Mouse (Mus musculus): ENCODE data around the gene P4hb. TPM values are rescaled to one million over a fixed set of nuclear protein-coding genes. Genes with fewer than 3 reads are reported as not detected.
"Not testable (repeated sequence)": the region's sequence is repeated elsewhere in the genome, so short reads cannot be mapped to it uniquely, and the experiment has no call there.

Gene P4hb
- polyA plus RNA-seq, 1 experiment from 2014 or later: 289 TPM

DNA sequence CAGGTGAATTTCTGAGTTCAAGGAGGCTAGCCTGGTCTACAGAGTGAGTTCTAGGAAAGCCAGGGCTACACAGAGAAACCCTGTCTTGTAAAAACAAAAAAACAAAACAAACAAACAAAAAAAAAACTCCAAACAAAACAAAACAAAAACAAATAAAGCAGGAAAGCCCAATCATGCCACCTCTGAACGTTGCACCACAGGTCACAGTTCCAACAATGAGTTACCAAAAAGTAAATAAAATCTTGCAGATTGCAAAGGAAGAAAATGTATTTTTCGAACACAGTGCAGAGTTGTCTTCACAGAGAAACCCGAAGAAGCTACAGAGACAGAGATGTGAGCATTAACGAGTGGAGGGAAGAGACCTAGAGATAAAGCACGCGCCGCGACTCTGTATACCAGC, 50.5 kb downstream of the P4hb start:
- WGBS: 90% methylated on average over 8 of the region's 8 CpGs
- Histone ChIP-seq H3K4me3 (no peak overlapping the region), H3K27ac (no peak overlapping the region), H3K4me2 (no peak overlapping the region), H3K9ac (no peak overlapping the region), H3K9me3 (no peaks in the 10 kb centered on the region), H3K4me1 (replicated peaks) (no peaks in the 10 kb centered on the region), H3K27me3 (peaks cover 8% of the 10 kb centered on the region; the same call in 1 of the 2 replicates), H3K36me3 (no peaks in the 10 kb centered on the region)
- ATAC-seq (ENCODE audit: low FRiP score): no peak

DNA sequence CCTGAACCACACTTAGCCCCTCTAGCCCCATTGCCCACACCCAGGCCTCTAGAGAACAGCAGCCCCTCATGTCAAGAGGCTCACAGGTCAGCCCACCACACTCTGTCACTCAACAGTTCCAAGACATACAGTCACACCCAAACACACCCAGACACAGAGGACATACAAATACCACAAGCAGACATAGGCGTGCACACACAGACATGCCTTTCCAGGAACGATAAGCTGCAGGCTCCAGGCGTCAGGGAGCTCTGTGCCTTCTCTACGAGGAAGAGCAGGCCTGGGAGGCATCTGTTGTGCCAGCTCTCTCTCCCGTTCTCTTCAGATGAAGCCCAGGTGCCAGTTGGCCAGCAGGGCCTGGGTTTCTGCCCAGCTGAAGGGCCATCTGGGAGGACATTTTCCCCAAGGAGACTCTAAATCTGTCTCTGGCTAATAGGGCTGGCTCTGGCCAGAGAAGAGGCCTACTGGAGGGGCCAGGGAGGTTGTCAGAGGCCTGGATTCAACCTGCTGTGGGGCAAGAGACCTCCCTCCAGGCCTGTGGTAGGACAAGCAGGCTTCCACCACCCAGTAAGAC, 52.0 kb downstream of the P4hb start:
- 0 out of 2 replicates have a peak, but pooled peaks cover 5% of the 10 kb centered on the region for H3K27me3 ChIP-seq
- H3K9me3 ChIP-seq: no peaks in the 10 kb centered on the region
- H3K36me3 ChIP-seq: no peaks in the 10 kb centered on the region
- no peak for ATAC-seq (ENCODE audit: low FRiP score)
- no peak overlapping the region for H3K9ac ChIP-seq
- 80% methylated on average over 5 of the region's 5 CpGs for WGBS
- H3K27ac ChIP-seq: no peak overlapping the region
- no peaks in the 10 kb centered on the region for H3K4me1 ChIP-seq (replicated peaks)
- H3K4me3 ChIP-seq: no peak overlapping the region
- H3K4me2 ChIP-seq: no peak overlapping the region

DNA sequence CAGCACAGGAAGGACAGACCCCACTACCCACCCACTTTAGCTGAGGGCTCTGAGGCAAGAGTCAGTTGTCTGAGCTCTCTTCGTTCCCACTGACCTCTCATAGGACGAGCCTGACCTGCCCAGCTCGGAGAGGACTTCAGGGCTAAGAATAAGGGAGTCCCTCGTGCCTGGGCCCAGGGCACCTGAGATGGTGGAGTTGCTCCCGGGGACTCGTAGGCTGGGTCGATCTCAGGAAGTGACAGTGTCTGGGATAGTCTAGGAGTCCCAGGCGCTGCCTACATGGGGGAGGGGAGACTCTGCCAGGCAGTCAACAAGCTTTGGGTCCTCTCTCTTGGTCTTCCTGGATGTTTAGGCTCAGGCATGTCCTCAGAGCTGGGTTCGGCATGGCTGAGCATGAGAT, 52.6 kb downstream of the P4hb start:
- WGBS: 76% methylated on average over 9 of the region's 9 CpGs
- Histone ChIP-seq H3K4me3 (no peak overlapping the region), H3K36me3 (no peaks in the 10 kb centered on the region), H3K9me3 (no peaks in the 10 kb centered on the region), H3K4me1 (replicated peaks) (no peaks in the 10 kb centered on the region), H3K9ac (no peak overlapping the region), H3K27me3 (0 out of 2 replicates have a peak, but pooled peaks cover 3% of the 10 kb centered on the region), H3K4me2 (no peak overlapping the region), H3K27ac (no peak overlapping the region)
- no peak for ATAC-seq (ENCODE audit: low FRiP score)

DNA sequence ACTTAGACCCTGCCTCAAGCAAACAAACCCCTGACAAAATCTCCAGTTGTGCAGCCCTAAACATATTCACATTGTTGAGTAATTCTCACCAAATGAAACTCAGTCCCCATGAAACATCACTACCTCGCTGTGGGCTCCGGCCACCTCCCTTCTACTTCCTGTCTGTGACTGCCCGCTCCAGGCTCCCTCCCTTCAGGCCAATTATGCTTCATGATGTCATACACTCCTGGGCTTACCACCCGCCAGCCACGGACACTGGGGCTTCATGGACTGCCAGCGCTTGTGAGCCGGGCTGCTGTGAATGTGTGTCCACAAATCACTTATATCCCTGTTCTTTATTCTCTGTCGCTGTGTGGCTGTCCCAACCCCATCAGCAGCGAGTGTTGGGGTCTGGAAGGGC, 53.3 kb downstream of the P4hb start:
- WGBS: 55% methylated on average over 9 of the region's 9 CpGs
- H3K4me3 ChIP-seq: no peak overlapping the region
- no peak overlapping the region for H3K4me2 ChIP-seq
- H3K27me3 ChIP-seq: 0 out of 2 replicates have a peak, but pooled peaks cover 3% of the 10 kb centered on the region
- no peak overlapping the region for H3K27ac ChIP-seq
- H3K36me3 ChIP-seq: no peaks in the 10 kb centered on the region
- peak overlapping the region; percentile 39; the same call in 1 of the 2 replicates for H3K9ac ChIP-seq
- no peaks in the 10 kb centered on the region for H3K4me1 ChIP-seq (replicated peaks)
- H3K9me3 ChIP-seq: no peaks in the 10 kb centered on the region
- no peak for ATAC-seq (ENCODE audit: low FRiP score)

DNA sequence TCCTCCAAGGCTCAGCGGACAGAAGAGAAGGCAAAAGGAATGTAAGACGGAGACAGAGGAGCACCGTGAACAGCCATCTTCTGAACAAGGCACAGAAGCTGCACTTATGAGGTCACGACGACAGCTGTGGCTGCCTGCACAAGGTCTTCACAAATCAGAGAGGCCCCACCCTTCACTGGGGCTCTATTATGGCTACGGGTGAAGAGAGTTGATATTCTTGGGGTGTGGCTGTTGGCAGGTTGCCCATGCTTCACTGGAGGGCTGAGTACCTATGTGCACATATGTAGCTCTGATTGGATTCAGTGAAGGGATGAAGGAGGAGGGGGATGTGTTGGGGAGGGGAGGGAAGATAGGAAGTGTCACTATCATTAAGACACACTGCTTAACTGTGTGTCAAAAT, 54.5 kb downstream of the P4hb start:
- no peak for ATAC-seq (ENCODE audit: low FRiP score)
- Histone ChIP-seq H3K36me3 (no peaks in the 10 kb centered on the region), H3K9me3 (no peaks in the 10 kb centered on the region), H3K9ac (no peak overlapping the region), H3K27me3 (0 out of 2 replicates have a peak, but pooled peaks cover 3% of the 10 kb centered on the region), H3K4me3 (no peak overlapping the region), H3K27ac (no peak overlapping the region), H3K4me2 (no peak overlapping the region), H3K4me1 (replicated peaks) (no peaks in the 10 kb centered on the region)
- 75% methylated on average over 6 of the region's 6 CpGs for WGBS

DNA sequence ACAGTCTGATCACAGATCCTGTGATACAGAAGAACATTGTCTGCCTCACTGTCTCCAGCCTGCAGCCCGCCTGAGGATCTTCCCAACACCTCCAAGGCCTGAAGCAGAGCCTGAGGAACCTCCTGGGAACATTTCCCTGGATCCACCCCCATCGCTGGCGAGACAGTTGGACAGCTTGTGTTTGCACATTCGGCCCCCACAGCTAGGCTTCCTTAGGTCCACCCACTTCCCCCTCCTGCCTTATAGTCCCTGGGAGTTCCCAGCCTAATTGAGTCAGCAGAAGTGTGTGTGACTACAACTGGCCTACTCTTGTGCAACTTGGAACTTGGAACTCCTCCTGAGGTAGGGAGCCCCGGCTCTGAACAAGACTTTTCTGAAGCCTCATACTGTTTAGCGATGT, 55.0 kb downstream of the P4hb start:
- WGBS: 69% methylated on average over 6 of the region's 6 CpGs
- peaks cover 2% of the 10 kb centered on the region; the same call in 1 of the 2 replicates for H3K4me1 ChIP-seq (replicated peaks)
- H3K4me3 ChIP-seq: no peak overlapping the region
- no peak overlapping the region for H3K4me2 ChIP-seq
- ATAC-seq (ENCODE audit: low FRiP score): no peak
- 0 out of 2 replicates have a peak, but pooled peaks cover 3% of the 10 kb centered on the region for H3K27me3 ChIP-seq
- H3K27ac ChIP-seq: no peak overlapping the region
- H3K9me3 ChIP-seq: no peaks in the 10 kb centered on the region
- no peak overlapping the region for H3K9ac ChIP-seq
- H3K36me3 ChIP-seq: no peaks in the 10 kb centered on the region

DNA sequence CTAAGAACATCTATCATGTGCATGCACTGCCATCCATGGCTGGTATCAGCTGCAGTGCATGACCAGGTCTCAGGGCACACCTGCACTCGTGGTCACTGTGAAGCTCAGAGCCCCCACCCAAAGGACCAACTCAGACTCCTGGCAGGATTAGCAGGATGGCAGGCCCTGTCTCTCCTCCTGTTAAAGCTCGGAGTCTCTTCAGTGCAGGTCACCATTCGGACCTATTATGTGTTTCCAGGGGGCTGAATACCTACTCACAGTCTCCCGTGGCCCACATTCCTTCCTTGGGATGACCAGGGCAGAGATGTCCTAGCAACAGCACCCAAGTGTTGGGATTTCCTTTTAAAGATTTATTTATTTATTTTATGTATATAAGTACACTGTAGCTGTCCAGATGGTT, 55.9 kb downstream of the P4hb start:
- Histone ChIP-seq H3K4me2 (no peak overlapping the region), H3K36me3 (no peaks in the 10 kb centered on the region), H3K4me1 (replicated peaks) (peaks cover 4% of the 10 kb centered on the region; the same call in 1 of the 2 replicates), H3K27ac (no peak overlapping the region), H3K9ac (no peak overlapping the region), H3K9me3 (no peaks in the 10 kb centered on the region), H3K4me3 (no peak overlapping the region), H3K27me3 (0 out of 2 replicates have a peak, but pooled peaks cover 3% of the 10 kb centered on the region)
- ATAC-seq (ENCODE audit: low FRiP score): no peak
- WGBS: 65% methylated on average over 4 of the region's 4 CpGs

DNA sequence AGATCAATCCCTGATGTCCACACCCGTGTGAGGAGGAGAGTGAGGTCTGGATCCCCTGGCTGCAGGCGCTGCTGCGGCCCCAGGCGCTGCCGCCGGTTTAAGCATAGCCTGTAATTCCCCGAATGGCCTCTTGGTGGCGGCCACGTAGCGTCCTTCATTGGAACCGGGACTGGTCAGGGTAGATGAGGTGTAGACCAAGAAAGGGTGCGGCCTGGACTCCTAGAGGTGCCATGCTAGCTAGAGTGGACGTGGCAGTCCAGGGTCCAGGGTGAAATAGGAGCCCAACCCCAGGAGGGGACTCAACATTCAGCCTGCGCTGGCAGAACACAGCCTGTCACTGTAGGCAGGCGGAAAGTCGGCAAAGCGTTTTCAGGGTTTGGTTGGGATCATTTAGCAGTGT, 57.4 kb downstream of the P4hb start:
- no peaks in the 10 kb centered on the region for H3K9me3 ChIP-seq
- 0 out of 2 replicates have a peak, but pooled peaks cover 6% of the 10 kb centered on the region for H3K27me3 ChIP-seq
- no peak overlapping the region for H3K27ac ChIP-seq
- ATAC-seq (ENCODE audit: low FRiP score): 0 out of 2 replicates have a peak, but pooled peaks have one; percentile 43
- H3K4me1 ChIP-seq (replicated peaks): peaks cover 6% of the 10 kb centered on the region
- WGBS: 16% methylated on average over 17 of the region's 17 CpGs
- H3K4me2 ChIP-seq: no peak overlapping the region
- no peaks in the 10 kb centered on the region for H3K36me3 ChIP-seq
- no peak overlapping the region for H3K9ac ChIP-seq
- no peak overlapping the region for H3K4me3 ChIP-seq

DNA sequence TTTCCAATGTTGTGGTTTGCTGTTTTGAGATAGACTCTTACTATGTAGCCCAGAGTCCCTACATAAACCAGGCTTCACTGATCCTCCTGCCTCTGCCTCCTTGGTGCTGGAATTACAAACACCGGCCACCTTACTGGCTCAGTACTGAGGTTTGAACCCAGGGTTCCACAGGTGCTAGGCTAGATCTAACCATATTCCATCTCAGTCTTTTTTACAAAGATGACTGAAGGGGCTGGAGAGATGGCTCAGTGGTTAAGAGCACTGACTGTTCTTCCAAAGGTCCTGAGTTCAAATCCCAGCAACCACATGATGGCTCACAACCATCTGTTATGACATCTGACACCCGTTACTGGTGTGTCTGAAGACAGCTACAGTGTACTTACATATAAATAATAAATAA, 58.8 kb downstream of the P4hb start:
- not testable (repeated sequence) for H3K4me3 ChIP-seq; H3K9ac ChIP-seq; H3K4me2 ChIP-seq; ATAC-seq (ENCODE audit: low FRiP score); H3K9me3 ChIP-seq; H3K36me3 ChIP-seq; H3K27me3 ChIP-seq; H3K27ac ChIP-seq
- WGBS: 93% methylated on average over 2 of the region's 2 CpGs
- peaks cover 11% of the 10 kb centered on the region for H3K4me1 ChIP-seq (replicated peaks)

DNA sequence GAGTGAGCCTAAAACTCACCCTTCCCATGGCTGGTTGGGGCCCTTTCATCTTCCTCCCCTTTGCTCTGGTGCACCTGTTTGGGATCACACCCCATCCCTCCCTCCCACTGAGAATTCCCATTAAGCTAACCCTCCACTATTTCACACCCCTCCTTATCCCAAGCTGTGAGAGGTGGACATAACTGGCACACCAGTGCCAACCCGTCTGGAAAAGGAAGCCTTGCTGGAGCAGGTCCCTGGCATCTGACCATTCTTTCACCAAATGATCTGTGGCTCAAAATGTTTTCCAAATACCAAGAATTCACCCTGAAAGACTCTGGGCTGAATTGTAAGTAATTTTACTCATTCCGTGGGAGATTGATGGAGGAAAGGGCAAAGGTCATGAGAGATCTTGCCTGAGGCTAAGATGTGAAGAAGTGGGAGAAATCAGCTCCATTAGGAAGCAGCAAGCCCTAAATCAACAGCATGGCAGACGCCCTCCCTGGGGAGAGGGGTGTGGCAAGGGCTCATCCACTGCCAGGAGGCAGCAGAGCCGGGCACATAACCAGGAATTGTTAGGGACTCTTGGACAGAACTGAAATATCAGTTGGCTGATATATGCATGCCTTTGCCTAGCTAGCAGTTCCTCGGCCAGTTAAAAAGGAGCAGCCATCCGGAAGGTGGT, 60.1 kb downstream of the P4hb start:
- Histone ChIP-seq H3K9me3 (no peaks in the 10 kb centered on the region), H3K27ac (no peak overlapping the region), H3K4me1 (replicated peaks) (peaks cover 11% of the 10 kb centered on the region), H3K4me2 (no peak overlapping the region), H3K27me3 (0 out of 2 replicates have a peak, but pooled peaks cover 6% of the 10 kb centered on the region), H3K36me3 (no peaks in the 10 kb centered on the region), H3K9ac (no peak overlapping the region), H3K4me3 (no peak overlapping the region)
- 26% methylated on average over 6 of the region's 6 CpGs for WGBS
- no peak for ATAC-seq (ENCODE audit: low FRiP score)

DNA sequence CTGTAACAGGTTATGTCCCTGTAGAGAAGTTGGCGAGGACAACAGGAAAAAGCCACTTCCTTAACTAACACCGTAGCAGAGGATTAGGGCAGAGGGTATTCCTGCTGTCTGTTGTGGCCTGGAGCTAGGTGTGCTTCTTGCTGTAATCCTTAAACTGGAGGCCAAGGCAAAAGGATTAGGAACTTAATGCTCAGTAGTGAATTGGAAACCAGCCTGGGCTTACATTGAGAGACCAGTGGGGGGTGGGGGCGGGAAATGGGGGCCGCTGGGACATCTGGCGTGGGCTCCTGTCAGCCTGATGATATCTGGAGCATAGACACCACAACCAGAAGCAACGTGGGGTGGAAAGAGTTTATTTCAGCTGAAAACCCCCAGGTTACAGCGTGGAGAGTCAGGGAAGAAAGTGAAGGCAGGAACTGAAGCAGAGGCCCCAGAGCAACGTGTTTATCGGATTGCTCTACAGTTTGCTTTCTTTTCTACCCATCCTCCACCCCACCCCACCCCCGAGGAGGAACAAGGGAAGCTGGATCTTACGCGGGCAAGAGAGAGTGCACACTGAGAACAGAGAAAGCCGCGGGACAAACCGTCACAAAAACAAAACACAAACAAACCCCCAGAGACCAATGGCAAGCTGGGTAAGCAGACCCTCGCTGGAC, 62.5 kb downstream of the P4hb start:
- H3K4me2 ChIP-seq: peak overlapping the region; percentile 37
- no peaks in the 10 kb centered on the region for H3K9me3 ChIP-seq
- H3K4me3 ChIP-seq: peak overlapping the region; percentile 15; the same call in 1 of the 2 replicates
- no peak for ATAC-seq (ENCODE audit: low FRiP score)
- H3K27ac ChIP-seq: no peak overlapping the region; the same call in 1 of the 2 replicates
- WGBS: 12% methylated on average over 16 of the region's 16 CpGs
- peak overlapping the region; percentile 49; the same call in 1 of the 2 replicates for H3K9ac ChIP-seq
- no peaks in the 10 kb centered on the region for H3K36me3 ChIP-seq
- 0 out of 2 replicates have a peak, but pooled peaks cover 4% of the 10 kb centered on the region for H3K27me3 ChIP-seq
- H3K4me1 ChIP-seq (replicated peaks): peaks cover 11% of the 10 kb centered on the region
